Mouse (Mus musculus): ENCODE measurements around the gene Nmnat3. TPM values are rescaled to one million over a fixed set of nuclear protein-coding genes. Genes with fewer than 3 reads are reported as not detected.

The Nmnat3 gene
- total and polyA plus RNA-seq, 3 experiments = 8.1 to 9.3 (median 9.2) TPM

DNA sequence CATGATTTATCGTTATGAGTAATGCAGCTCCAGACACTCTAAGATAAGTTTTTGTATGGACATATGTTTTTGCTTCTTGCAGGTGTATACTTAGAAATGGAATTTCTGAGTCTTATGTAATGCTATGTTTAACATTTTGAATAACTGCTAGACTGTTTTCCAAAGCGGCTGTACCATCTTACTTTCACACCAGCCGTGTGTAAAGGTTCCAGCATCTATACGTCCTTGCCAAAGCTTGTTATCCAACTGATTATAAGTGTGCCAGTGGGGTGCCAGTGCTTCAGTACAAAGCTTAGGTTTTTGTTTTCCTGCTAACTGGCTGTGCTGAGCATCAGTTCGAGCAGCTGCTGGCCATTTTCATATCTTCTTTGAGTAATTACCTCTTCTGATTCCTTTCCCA lies 22.3 kb upstream of the Nmnat3 start:
- Histone ChIP-seq H3K4me2 (ENCODE audit: insufficient read depth, low read depth, poor library complexity, severe bottlenecking) (no peak overlapping the region), H3K36me3 (replicated peaks in 1 of 2; ENCODE audit: control insufficient read depth in 1 of 2, insufficient read depth in 1 of 2, low read length in 1 of 2) (no peaks in the 10 kb centered on the region), H3K27me3 (replicated peaks) (no peaks in the 10 kb centered on the region), H3K4me3 (replicated peaks in 1 of 3; ENCODE audit: low read depth in 2 of 3, low read length in 2 of 3, poor library complexity in 1 of 3) (no peak overlapping the region), H3K9ac (ENCODE audit: insufficient read depth, low read depth) (no peak overlapping the region), H3K9me3 (replicated peaks; ENCODE audit: low read length) (peaks cover 6% of the 10 kb centered on the region), H3K27ac (ENCODE audit: insufficient read depth, low read depth) (no peak overlapping the region), H3K79me2 (replicated peaks; ENCODE audit: control insufficient read depth, extremely low read depth, insufficient read depth, poor library complexity, severe bottlenecking) (no peaks in the 10 kb centered on the region), H3K4me1 (ENCODE audit: control insufficient read depth in 1 of 2, insufficient read depth in 2 of 2) (no peaks in the 10 kb centered on the region)
- TF ChIP-seq ZC3H11A (IDR thresholded peaks at IDR 0.05; ENCODE audit: low read depth, low read length) = no peak
- no peak for TF ChIP-seq RAD21 (IDR thresholded peaks at IDR 0.05; ENCODE audit: low read depth, low read length)
- no peak for DNase-seq (ENCODE audit: extremely low read depth)
- in situ Hi-C loops (cut with MboI; ENCODE audit: low pct_ligation_motif_present, low pct_unique_long_range_greater_than_20kb, low sequenced_read_pairs) = no loop called here
- dilution Hi-C loops (cut with MboI; ENCODE audit: extremely low pct_ligation_motif_present, extremely low pct_unique_long_range_greater_than_20kb, low sequenced_read_pairs) = no loop called here

DNA sequence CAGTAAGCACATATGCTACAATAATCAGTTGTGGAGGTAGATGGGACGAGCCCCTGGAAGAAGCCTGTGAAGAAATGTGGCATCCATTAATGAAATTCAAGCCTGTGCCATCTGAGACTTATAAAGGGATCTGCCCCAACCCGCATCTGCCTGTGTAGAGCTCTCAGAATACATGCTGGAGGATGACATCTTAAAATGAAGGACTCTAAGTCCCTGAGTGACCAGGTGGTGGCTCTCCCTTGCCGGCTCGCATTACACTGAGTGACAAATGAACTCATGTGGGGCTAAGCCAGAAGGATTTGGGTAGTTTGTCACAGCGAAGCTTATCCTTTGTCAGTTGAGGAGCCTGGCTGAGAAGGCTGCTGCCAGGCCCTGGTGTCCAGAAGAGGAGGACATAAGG lies 14.5 kb upstream of the Nmnat3 start:
- H3K27me3 ChIP-seq (replicated peaks) = no peaks in the 10 kb centered on the region
- in situ Hi-C loops (cut with MboI; ENCODE audit: low pct_ligation_motif_present, low pct_unique_long_range_greater_than_20kb, low sequenced_read_pairs) (no loop called here), dilution Hi-C loops (cut with MboI; ENCODE audit: extremely low pct_ligation_motif_present, extremely low pct_unique_long_range_greater_than_20kb, low sequenced_read_pairs) (no loop called here)

DNA sequence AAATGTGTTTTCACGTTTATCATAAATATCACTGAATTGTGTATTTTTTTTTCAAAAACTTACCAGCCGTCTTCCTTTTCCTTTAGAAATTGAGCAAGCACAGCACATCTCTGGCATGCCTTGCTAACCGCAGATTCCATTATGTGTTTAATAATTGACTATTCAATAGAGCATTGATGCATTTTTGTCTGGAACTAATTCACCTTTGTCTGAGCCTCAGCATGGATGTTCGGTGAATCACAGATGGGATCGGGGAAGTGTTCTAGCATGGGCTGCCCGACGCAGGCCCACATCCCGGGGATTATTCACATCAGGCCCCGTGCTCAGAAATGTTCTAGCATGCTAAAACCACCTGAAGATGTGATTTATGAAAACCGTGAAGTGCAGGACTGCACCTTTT lies 12.2 kb upstream of the Nmnat3 start:
- H3K79me2 ChIP-seq (replicated peaks; ENCODE audit: control insufficient read depth, extremely low read depth, insufficient read depth, poor library complexity, severe bottlenecking) = no peaks in the 10 kb centered on the region
- no peaks in the 10 kb centered on the region for H3K27me3 ChIP-seq (replicated peaks)
- H3K4me2 ChIP-seq (ENCODE audit: insufficient read depth, low read depth, poor library complexity, severe bottlenecking) = no peak overlapping the region
- H3K4me3 ChIP-seq (replicated peaks in 1 of 3; ENCODE audit: low read depth in 2 of 3, low read length in 2 of 3, poor library complexity in 1 of 3) = no peak overlapping the region
- DNase-seq (ENCODE audit: extremely low read depth) = no peak
- no peaks in the 10 kb centered on the region for H3K36me3 ChIP-seq (replicated peaks in 1 of 2; ENCODE audit: control insufficient read depth in 1 of 2, insufficient read depth in 1 of 2, low read length in 1 of 2)
- no peaks in the 10 kb centered on the region for H3K9me3 ChIP-seq (replicated peaks; ENCODE audit: low read length)
- H3K4me1 ChIP-seq (ENCODE audit: control insufficient read depth in 1 of 2, insufficient read depth in 2 of 2) = no peaks in the 10 kb centered on the region
- H3K27ac ChIP-seq (ENCODE audit: insufficient read depth, low read depth) = no peak overlapping the region
- no peak for TF ChIP-seq MEF2A (IDR thresholded peaks at IDR 0.05; ENCODE audit: borderline replicate concordance, low read depth, low read length)
- no peak for TF ChIP-seq NRF1 (IDR thresholded peaks at IDR 0.05; ENCODE audit: low read depth, low read length)
- TF ChIP-seq UBTF (IDR thresholded peaks at IDR 0.05; ENCODE audit: low read depth, low read length) = no peak
- no peak for TF ChIP-seq MAFK (IDR thresholded peaks at IDR 0.05; ENCODE audit: insufficient replicate concordance, low read length)
- no peak for TF ChIP-seq JUND (conservative IDR thresholded peaks at IDR 0.05; ENCODE audit: low read depth, low read length)
- dilution Hi-C loops (cut with MboI; ENCODE audit: extremely low pct_ligation_motif_present, extremely low pct_unique_long_range_greater_than_20kb, low sequenced_read_pairs) (no loop called here), in situ Hi-C loops (cut with MboI; ENCODE audit: low pct_ligation_motif_present, low pct_unique_long_range_greater_than_20kb, low sequenced_read_pairs) (no loop called here)
- no peak overlapping the region for H3K9ac ChIP-seq (ENCODE audit: insufficient read depth, low read depth)

More for the DNA sequence above, 14.5 kb upstream of the Nmnat3 start:
- no peak overlapping the region for H3K4me2 ChIP-seq (ENCODE audit: insufficient read depth, low read depth, poor library complexity, severe bottlenecking)
- no peak for DNase-seq (ENCODE audit: extremely low read depth)
- H3K27ac ChIP-seq (ENCODE audit: insufficient read depth, low read depth) = no peak overlapping the region
- no peaks in the 10 kb centered on the region for H3K9me3 ChIP-seq (replicated peaks; ENCODE audit: low read length)
- H3K4me1 ChIP-seq (ENCODE audit: control insufficient read depth in 1 of 2, insufficient read depth in 2 of 2) = no peaks in the 10 kb centered on the region
- H3K79me2 ChIP-seq (replicated peaks; ENCODE audit: control insufficient read depth, extremely low read depth, insufficient read depth, poor library complexity, severe bottlenecking) = no peaks in the 10 kb centered on the region
- H3K9ac ChIP-seq (ENCODE audit: insufficient read depth, low read depth) = no peak overlapping the region
- no peak for TF ChIP-seq MAX (IDR thresholded peaks at IDR 0.05; ENCODE audit: low read length)
- TF ChIP-seq HCFC1 (IDR thresholded peaks at IDR 0.05; ENCODE audit: low read depth, low read length) = no peak
- no peak for TF ChIP-seq EP300 (IDR thresholded peaks at IDR 0.05; ENCODE audit: low read length)
- TF ChIP-seq ZC3H11A (IDR thresholded peaks at IDR 0.05; ENCODE audit: low read depth, low read length) = no peak
- no peak for TF ChIP-seq IRF4 (IDR thresholded peaks at IDR 0.05; ENCODE audit: low read depth, low read length)
- no peak for TF ChIP-seq NELFE (IDR thresholded peaks at IDR 0.05; ENCODE audit: low read depth, low read length)
- TF ChIP-seq NRF1 (IDR thresholded peaks at IDR 0.05; ENCODE audit: low read depth, low read length) = no peak
- no peak for TF ChIP-seq JUND (conservative IDR thresholded peaks at IDR 0.05; ENCODE audit: low read depth, low read length)
- TF ChIP-seq TBP (conservative IDR thresholded peaks at IDR 0.05; ENCODE audit: low read depth, low read length) = no peak
- TF ChIP-seq JUN (IDR thresholded peaks at IDR 0.05; ENCODE audit: insufficient read depth, low read depth, low read length) = no peak
- TF ChIP-seq BHLHE40 (IDR thresholded peaks at IDR 0.05; ENCODE audit: low read depth, low read length) = no peak
- no peak for TF ChIP-seq MEF2A (IDR thresholded peaks at IDR 0.05; ENCODE audit: borderline replicate concordance, low read depth, low read length)
- no peak for TF ChIP-seq ZNF384 (IDR thresholded peaks at IDR 0.05; ENCODE audit: low read depth, low read length)
- no peak overlapping the region for H3K4me3 ChIP-seq (replicated peaks in 1 of 3; ENCODE audit: low read depth in 2 of 3, low read length in 2 of 3, poor library complexity in 1 of 3)
- no peaks in the 10 kb centered on the region for H3K36me3 ChIP-seq (replicated peaks in 1 of 2; ENCODE audit: control insufficient read depth in 1 of 2, insufficient read depth in 1 of 2, low read length in 1 of 2)

Data from CH12.LX (cell line).